Mouse (Mus musculus): Measurements from ENCODE around the gene Zfand3. TPM values are rescaled to one million over a fixed set of nuclear protein-coding genes. Genes with fewer than 3 reads are reported as not detected.

Gene Zfand3
- polyA plus RNA-seq, 1 experiment = 111 TPM

DNA sequence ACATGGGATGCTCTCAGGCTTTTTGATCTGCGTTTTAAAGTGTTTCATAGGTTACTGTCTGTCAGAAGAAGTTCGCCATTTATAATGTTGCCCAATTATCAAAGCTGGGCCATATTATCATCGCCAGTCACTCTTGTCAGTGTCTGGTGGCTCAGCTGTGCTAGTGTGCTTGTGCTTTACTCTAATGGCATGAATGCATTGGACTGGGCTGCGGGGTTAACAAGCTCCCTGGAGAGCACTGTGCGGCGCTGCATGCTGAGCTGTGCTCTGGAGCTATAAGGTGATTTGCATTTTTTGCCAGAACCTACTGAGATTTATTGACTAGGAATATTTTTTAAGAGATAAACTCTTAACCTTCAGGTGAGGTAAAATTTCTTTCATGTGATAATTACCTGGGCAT, 145.4 kb downstream of the Zfand3 start:
- DNase-seq = no peak
- H3K27ac ChIP-seq (ENCODE audit: insufficient read depth, low read depth, low read length) = no peak overlapping the region
- H3K27me3 ChIP-seq (replicated peaks; ENCODE audit: control insufficient read depth, insufficient read depth, low read length) = no peaks in the 10 kb centered on the region
- no peak overlapping the region for H3K4me3 ChIP-seq (ENCODE audit: insufficient read depth, low read depth, low read length)
- no peak for TF ChIP-seq POLR2A (IDR thresholded peaks at IDR 0.05; ENCODE audit: low read depth, low read length)
- no peak for TF ChIP-seq CTCF (conservative IDR thresholded peaks at IDR 0.05; ENCODE audit: insufficient read depth, insufficient read length, low read depth, low read length)
- WGBS = 94% methylated on average over 6 of the region's 6 CpGs
- H3K4me1 ChIP-seq (ENCODE audit: control insufficient read depth, insufficient read depth, low read length) = peaks cover 4% of the 10 kb centered on the region; the same call in 1 of the 2 replicates
- H3K36me3 ChIP-seq (ENCODE audit: control insufficient read depth, insufficient read depth, low read length) = no peaks in the 10 kb centered on the region

DNA sequence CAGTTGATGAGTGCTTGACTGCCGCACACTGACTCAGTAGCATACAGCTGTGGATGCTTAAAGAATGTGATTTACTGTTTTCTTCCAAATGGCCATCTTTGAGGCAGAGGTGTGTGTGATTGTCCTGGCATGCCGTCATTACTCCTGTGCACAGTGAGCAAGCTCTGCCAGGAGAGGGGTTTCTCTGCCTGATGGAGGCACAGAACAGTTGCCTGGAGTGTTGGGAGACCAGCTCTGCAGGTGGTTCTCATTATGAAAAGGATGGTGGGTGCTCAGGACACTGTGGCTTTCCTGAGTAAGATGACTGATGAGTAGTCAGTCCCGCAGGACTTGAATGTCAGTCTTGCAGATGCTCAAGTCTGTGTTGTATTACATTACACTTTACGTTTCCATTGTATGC, 149.6 kb downstream of the Zfand3 start:
- WGBS = 79% methylated on average over 4 of the region's 4 CpGs
- TF ChIP-seq POLR2A (IDR thresholded peaks at IDR 0.05; ENCODE audit: low read depth, low read length) = no peak
- no peak for TF ChIP-seq CTCF (conservative IDR thresholded peaks at IDR 0.05; ENCODE audit: insufficient read depth, insufficient read length, low read depth, low read length)

DNA sequence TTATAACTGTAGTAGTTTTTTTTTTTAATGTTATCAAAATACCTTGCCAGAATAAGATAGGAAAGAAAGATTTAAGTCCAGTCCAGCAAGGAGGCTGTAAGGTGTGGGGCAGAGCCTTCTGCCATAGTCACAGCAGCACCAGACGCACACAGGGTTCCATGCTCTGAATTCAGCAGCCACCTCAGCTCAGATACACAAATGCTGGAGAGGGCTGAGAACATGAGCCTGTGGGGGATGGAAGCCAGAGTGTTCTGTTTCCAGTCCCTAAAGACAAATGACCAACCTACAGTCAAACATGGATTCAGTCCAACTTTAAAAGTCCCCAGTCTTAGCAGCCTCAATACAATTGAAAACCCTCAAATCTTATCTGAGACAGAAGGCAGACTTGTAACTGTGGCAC, 150.3 kb downstream of the Zfand3 start:
- H3K27ac ChIP-seq (ENCODE audit: insufficient read depth, low read depth, low read length) = no peak overlapping the region
- no peak for DNase-seq
- H3K4me3 ChIP-seq (ENCODE audit: insufficient read depth, low read depth, low read length) = no peak overlapping the region
- TF ChIP-seq POLR2A (IDR thresholded peaks at IDR 0.05; ENCODE audit: low read depth, low read length) = no peak
- H3K27me3 ChIP-seq (replicated peaks; ENCODE audit: control insufficient read depth, insufficient read depth, low read length) = no peaks in the 10 kb centered on the region
- H3K36me3 ChIP-seq (ENCODE audit: control insufficient read depth, insufficient read depth, low read length) = no peaks in the 10 kb centered on the region
- no peaks in the 10 kb centered on the region; the same call in 1 of the 2 replicates for H3K4me1 ChIP-seq (ENCODE audit: control insufficient read depth, insufficient read depth, low read length)
- 94% methylated on average over 1 of the region's 1 CpGs for WGBS

More for the DNA sequence above, 149.6 kb downstream of the Zfand3 start:
- H3K36me3 ChIP-seq (ENCODE audit: control insufficient read depth, insufficient read depth, low read length) = no peaks in the 10 kb centered on the region
- H3K27me3 ChIP-seq (replicated peaks; ENCODE audit: control insufficient read depth, insufficient read depth, low read length) = no peaks in the 10 kb centered on the region
- no peak overlapping the region for H3K27ac ChIP-seq (ENCODE audit: insufficient read depth, low read depth, low read length)
- H3K4me1 ChIP-seq (ENCODE audit: control insufficient read depth, insufficient read depth, low read length) = no peaks in the 10 kb centered on the region
- no peak for DNase-seq
- H3K4me3 ChIP-seq (ENCODE audit: insufficient read depth, low read depth, low read length) = no peak overlapping the region

DNA sequence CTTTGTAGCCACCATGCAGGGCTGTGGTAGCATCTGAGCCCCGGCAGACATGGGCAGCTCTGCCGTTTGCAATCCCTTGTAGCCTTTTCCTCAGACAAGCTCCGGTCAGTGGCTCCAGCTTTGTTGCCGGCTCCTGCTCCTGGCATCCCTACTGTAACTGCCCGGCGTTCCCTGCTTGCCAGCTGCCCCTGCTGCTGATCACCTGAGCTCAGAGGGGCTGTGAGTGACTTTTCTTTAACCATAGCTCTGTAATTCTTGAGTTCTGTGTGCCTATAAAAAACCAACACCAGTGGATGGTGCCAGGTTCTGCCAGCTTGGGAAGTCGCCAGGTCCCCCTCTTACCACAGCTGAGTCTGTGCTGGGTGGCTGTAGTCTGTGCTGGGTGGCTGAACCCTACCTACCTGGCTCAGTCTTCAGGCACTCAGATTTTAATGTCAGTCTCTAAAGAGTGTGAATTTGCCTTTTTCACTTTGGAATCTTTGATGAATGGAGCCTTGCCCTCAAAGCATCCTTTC, 150.9 kb downstream of the Zfand3 start:
- Histone ChIP-seq H3K36me3 (ENCODE audit: control insufficient read depth, insufficient read depth, low read length) (no peaks in the 10 kb centered on the region), H3K27ac (ENCODE audit: insufficient read depth, low read depth, low read length) (no peak overlapping the region), H3K4me3 (ENCODE audit: insufficient read depth, low read depth, low read length) (no peak overlapping the region), H3K27me3 (replicated peaks; ENCODE audit: control insufficient read depth, insufficient read depth, low read length) (no peaks in the 10 kb centered on the region), H3K4me1 (ENCODE audit: control insufficient read depth, insufficient read depth, low read length) (no peaks in the 10 kb centered on the region; the same call in 1 of the 2 replicates)
- DNase-seq = no peak
- 69% methylated on average over 7 of the region's 7 CpGs for WGBS
- no peak for TF ChIP-seq CTCF (conservative IDR thresholded peaks at IDR 0.05; ENCODE audit: insufficient read depth, insufficient read length, low read depth, low read length)
- no peak for TF ChIP-seq POLR2A (IDR thresholded peaks at IDR 0.05; ENCODE audit: low read depth, low read length)

DNA sequence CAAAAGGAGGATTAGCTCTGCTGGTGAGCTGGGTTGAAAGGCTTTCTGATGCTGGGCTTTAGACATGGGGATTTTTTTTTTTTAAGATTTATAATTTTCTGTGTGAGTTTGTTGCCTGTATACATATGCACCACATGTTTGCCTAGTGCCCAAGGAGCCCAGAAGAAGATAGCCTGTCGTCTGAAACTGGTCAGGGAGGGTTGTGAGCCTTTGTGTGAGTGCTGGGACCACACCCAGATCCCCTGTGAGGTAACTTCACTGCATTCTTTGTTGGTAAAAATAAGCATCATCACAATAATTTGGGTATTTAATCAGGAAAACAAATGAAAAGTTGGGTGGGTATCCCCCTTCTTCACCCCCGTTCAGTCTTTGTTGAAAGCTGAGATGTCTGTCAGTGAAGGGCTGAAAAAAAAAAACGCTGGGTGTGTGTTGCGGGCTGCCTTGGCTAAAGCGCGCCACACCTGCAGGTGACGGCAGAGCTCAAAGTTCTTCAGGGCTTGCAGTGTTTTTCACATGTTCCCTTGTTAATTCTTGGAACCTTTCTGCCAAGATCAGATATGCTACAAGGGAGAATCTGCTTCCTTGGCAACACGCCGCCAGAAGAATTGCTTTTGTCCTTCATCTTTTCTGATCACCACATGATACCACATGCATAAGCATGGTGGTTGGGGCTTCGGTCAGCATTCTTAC, 154.0 kb downstream of the Zfand3 start:
- H3K4me3 ChIP-seq (ENCODE audit: insufficient read depth, low read depth, low read length) = no peak overlapping the region
- no peaks in the 10 kb centered on the region for H3K36me3 ChIP-seq (ENCODE audit: control insufficient read depth, insufficient read depth, low read length)
- no peak overlapping the region for H3K27ac ChIP-seq (ENCODE audit: insufficient read depth, low read depth, low read length)
- TF ChIP-seq CTCF (conservative IDR thresholded peaks at IDR 0.05; ENCODE audit: insufficient read depth, insufficient read length, low read depth, low read length) (no peak), POLR2A (IDR thresholded peaks at IDR 0.05; ENCODE audit: low read depth, low read length) (no peak)
- H3K4me1 ChIP-seq (ENCODE audit: control insufficient read depth, insufficient read depth, low read length) = peaks cover 3% of the 10 kb centered on the region; the same call in 1 of the 2 replicates
- H3K27me3 ChIP-seq (replicated peaks; ENCODE audit: control insufficient read depth, insufficient read depth, low read length) = no peaks in the 10 kb centered on the region
- DNase-seq = peak; percentile 41
- WGBS = 60% methylated on average over 10 of the region's 10 CpGs

DNA sequence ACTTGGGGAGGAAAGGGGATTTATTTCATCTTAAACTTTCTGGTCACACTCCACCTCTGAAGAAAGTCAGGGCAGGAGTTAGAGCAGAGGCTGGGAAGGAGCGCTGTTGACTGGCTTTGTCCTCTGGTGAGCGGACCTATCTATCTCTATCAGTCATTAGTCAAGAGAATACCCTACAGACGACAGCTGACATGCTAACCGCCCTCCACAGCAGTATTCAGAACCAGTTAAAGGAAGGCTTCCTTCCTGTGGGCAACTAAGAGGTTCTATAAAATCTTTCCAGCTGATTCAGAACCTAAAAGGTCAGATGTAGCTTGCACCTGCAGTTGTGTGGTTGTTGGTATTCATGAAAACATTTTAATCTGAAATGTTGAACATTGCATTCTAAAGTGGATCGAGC, 154.8 kb downstream of the Zfand3 start:
- no peak for TF ChIP-seq POLR2A (IDR thresholded peaks at IDR 0.05; ENCODE audit: low read depth, low read length)
- no peak for TF ChIP-seq CTCF (conservative IDR thresholded peaks at IDR 0.05; ENCODE audit: insufficient read depth, insufficient read length, low read depth, low read length)
- no peaks in the 10 kb centered on the region for H3K27me3 ChIP-seq (replicated peaks; ENCODE audit: control insufficient read depth, insufficient read depth, low read length)
- WGBS = 77% methylated on average over 5 of the region's 5 CpGs
- DNase-seq = no peak
- no peaks in the 10 kb centered on the region for H3K36me3 ChIP-seq (ENCODE audit: control insufficient read depth, insufficient read depth, low read length)
- H3K4me1 ChIP-seq (ENCODE audit: control insufficient read depth, insufficient read depth, low read length) = peaks cover 6% of the 10 kb centered on the region; the same call in 1 of the 2 replicates
- H3K4me3 ChIP-seq (ENCODE audit: insufficient read depth, low read depth, low read length) = no peak overlapping the region
- H3K27ac ChIP-seq (ENCODE audit: insufficient read depth, low read depth, low read length) = no peak overlapping the region

DNA sequence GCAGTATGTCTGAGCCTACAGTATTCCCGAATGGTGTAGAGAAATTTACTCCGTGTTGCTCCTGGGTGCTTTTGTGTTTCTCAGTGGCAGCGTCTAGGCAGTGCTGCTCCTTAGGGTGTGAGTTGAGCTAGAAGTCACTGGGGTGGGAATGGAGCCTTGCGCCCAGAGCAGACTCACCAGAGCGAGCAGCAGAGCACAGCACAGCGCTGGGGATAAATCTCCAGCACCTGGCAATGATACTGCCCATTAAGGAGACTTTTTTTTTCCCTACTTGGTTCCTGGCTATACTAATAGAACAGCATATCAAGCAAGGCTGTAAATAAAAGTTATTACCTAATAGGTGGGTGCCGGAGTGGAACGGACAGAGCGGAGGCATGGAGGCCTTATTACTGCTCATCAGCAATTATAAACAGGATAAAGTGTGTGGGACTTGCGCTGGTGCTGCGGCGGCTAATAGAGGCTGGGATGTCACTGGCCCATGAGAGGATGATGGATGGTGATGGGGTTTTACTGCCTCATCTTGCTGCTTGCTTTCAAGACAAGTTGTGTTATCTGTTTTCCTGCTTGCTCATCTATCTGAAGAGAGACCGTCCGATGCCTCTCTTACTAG, 156.4 kb downstream of the Zfand3 start:
- 57% methylated on average over 14 of the region's 14 CpGs for WGBS
- DNase-seq = no peak
- no peaks in the 10 kb centered on the region for H3K27me3 ChIP-seq (replicated peaks; ENCODE audit: control insufficient read depth, insufficient read depth, low read length)
- peaks cover 6% of the 10 kb centered on the region; the same call in 1 of the 2 replicates for H3K4me1 ChIP-seq (ENCODE audit: control insufficient read depth, insufficient read depth, low read length)
- H3K27ac ChIP-seq (ENCODE audit: insufficient read depth, low read depth, low read length) = no peak overlapping the region
- H3K36me3 ChIP-seq (ENCODE audit: control insufficient read depth, insufficient read depth, low read length) = no peaks in the 10 kb centered on the region
- TF ChIP-seq CTCF (conservative IDR thresholded peaks at IDR 0.05; ENCODE audit: insufficient read depth, insufficient read length, low read depth, low read length) = no peak
- no peak overlapping the region for H3K4me3 ChIP-seq (ENCODE audit: insufficient read depth, low read depth, low read length)

Data from kidney, adult 2 months (tissue).